Mouse (Mus musculus) kidney, embryonic 14.5 days (tissue): ENCODE measurements at regions not wholly inside any gene's neighbourhood (a gene's known extent, or its start where the extent isn't known, plus 50 kb on each side); places are given as distances from the start of the nearest gene placed in this dataset.

Source experiments
- ATAC-seq: fragments of 200-750 bp; cut with Nextera tagmentation; 2 replicates; pipeline ENCODE4 v1.8.0; 2017; ENCODE audit warnings: moderate number of reproducible peaks, mild to moderate bottlenecking, moderate TSS enrichment, moderate library complexity; ENCODE audit not compliant: low FRiP score, low TSS enrichment
- H3K27ac ChIP-seq: fragments of 300-500 bp; sonication (generic); 2 replicates; pipeline ENCODE4 v1.5.1; 2014; ENCODE audit warnings: low read depth, mild to moderate bottlenecking, low read length, moderate library complexity, mixed read lengths
- H3K27me3 ChIP-seq: fragments of 300-500 bp; sonication (generic); 2 replicates; pipeline ENCODE4 v1.6.1; 2014; ENCODE audit warnings: mild to moderate bottlenecking, low read length; ENCODE audit not compliant: control insufficient read depth, insufficient read depth
- H3K36me3 ChIP-seq: fragments of 300-500 bp; sonication (generic); 2 replicates; pipeline ENCODE4 v1.6.1; 2014; ENCODE audit warnings: low read length, mixed read lengths; ENCODE audit not compliant: control insufficient read depth, insufficient read depth
- H3K4me1 ChIP-seq: fragments of 300-500 bp; sonication (generic); 2 replicates; pipeline ENCODE4 v1.6.1; 2014; ENCODE audit warnings: low read length, mixed read lengths; ENCODE audit not compliant: control insufficient read depth, insufficient read depth
- H3K4me2 ChIP-seq: fragments of 300-500 bp; sonication (generic); replicated peaks from 2 replicates; pipeline ENCODE4 v1.6.1; 2014; ENCODE audit warnings: low read depth, mild to moderate bottlenecking, low read length
- H3K4me3 ChIP-seq: fragments of 300-500 bp; sonication (generic); 2 replicates; pipeline ENCODE4 v1.5.1; 2014; ENCODE audit warnings: mild to moderate bottlenecking, low read length
- H3K9ac ChIP-seq: fragments of 300-500 bp; sonication (generic); 2 replicates; pipeline ENCODE4 v1.6.1; 2014; ENCODE audit warnings: low read depth, mild to moderate bottlenecking, low read length, moderate library complexity
- H3K9me3 ChIP-seq: fragments of 300-500 bp; sonication (generic); 2 replicates; pipeline ENCODE4 v1.6.1; 2016; ENCODE audit warnings: low read length; ENCODE audit not compliant: control insufficient read depth
- WGBS: fragments of 180-500 bp; shearing (Covaris S2); extraction: QIAGEN DNeasy Blood & Tissue Kit; methylation state at CpG from one replicate; pipeline ENCODE4 v1.1.7; 2014; 5-methylcytosine and 5-hydroxymethylcytosine counted together

- ATAC-seq = no peak
- no peak overlapping the region for H3K27ac ChIP-seq
- H3K36me3 ChIP-seq = no peaks in the 10 kb centered on the region
- no peaks in the 10 kb centered on the region for H3K9me3 ChIP-seq
- no peak overlapping the region for H3K4me3 ChIP-seq
- H3K4me2 ChIP-seq = no peak overlapping the region
- H3K27me3 ChIP-seq = no peaks in the 10 kb centered on the region
- no peaks in the 10 kb centered on the region for H3K4me1 ChIP-seq
- H3K9ac ChIP-seq = no peak overlapping the region
These were observed 1396.2 kb downstream of the Mat2b start for GRCm38 (mm10) chr11:39298782-39299181.

DNA sequence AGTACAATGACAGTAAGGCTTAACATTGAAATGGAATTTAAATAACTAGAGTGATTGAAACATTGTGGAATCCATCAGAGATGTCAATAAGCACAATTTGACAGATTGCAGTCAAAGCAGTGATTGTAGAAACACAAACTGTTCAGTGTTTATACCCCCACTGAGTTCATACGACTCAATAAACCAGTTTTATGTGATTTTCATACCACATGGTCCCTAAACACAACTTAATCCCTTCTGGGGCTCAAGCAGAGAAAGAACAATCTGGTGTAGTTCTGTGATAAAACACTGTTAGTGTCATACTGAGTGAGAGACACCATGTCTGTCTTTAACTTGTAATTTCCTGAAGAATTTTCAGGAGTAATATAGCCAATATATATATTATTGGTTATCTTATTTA is 1439.6 kb downstream of the Mat2b start:
- no peaks in the 10 kb centered on the region for H3K36me3 ChIP-seq
- H3K27me3 ChIP-seq = no peaks in the 10 kb centered on the region
- H3K9me3 ChIP-seq = no peaks in the 10 kb centered on the region
- H3K4me3 ChIP-seq = no peak overlapping the region
- ATAC-seq = no peak
- H3K4me1 ChIP-seq = no peaks in the 10 kb centered on the region
- H3K4me2 ChIP-seq = no peak overlapping the region
- no peak overlapping the region for H3K27ac ChIP-seq
- no peak overlapping the region for H3K9ac ChIP-seq
- WGBS = 66% methylated on average over 1 of the region's 1 CpGs

- 52% methylated on average over 6 of the region's 6 CpGs for WGBS
These were observed 1466.7 kb downstream of the Mat2b start for GRCm38 (mm10) chr11:39228335-39228734.

DNA sequence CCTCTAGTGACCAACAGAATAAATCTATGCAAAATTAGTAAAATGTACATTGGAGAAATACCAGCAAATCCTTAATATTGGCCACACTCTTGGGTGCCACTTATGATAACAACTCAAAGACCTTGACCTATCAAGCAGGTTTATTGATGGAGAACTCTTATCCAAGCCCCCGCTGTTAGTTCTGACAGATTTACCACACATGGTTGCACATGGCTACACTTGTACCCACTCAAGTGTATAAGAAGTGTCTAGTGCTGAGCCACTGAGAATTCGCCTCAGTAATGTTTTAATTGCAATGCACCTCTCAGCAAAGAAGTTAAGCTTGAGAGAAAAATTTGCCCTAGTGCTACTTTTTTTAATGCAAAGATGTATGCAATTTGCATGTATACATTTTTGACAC is 1470.3 kb downstream of the Mat2b start:
- Histone ChIP-seq H3K9ac (no peak overlapping the region), H3K4me3 (no peak overlapping the region), H3K9me3 (no peaks in the 10 kb centered on the region), H3K4me1 (no peaks in the 10 kb centered on the region), H3K36me3 (no peaks in the 10 kb centered on the region), H3K4me2 (no peak overlapping the region), H3K27me3 (no peaks in the 10 kb centered on the region), H3K27ac (no peak overlapping the region)
- 32% methylated on average over 2 of the region's 2 CpGs for WGBS
- ATAC-seq = peak; percentile 79; the same call in 1 of the 2 replicates

More at GRCm38 (mm10) chr11:39228335-39228734, 1466.7 kb downstream of the Mat2b start:
- H3K4me3 ChIP-seq = no peak overlapping the region
- H3K27me3 ChIP-seq = no peaks in the 10 kb centered on the region
- no peaks in the 10 kb centered on the region for H3K36me3 ChIP-seq
- H3K9ac ChIP-seq = no peak overlapping the region
- no peak overlapping the region for H3K4me2 ChIP-seq
- H3K4me1 ChIP-seq = no peaks in the 10 kb centered on the region
- ATAC-seq = no peak
- no peaks in the 10 kb centered on the region for H3K9me3 ChIP-seq
- H3K27ac ChIP-seq = no peak overlapping the region

DNA sequence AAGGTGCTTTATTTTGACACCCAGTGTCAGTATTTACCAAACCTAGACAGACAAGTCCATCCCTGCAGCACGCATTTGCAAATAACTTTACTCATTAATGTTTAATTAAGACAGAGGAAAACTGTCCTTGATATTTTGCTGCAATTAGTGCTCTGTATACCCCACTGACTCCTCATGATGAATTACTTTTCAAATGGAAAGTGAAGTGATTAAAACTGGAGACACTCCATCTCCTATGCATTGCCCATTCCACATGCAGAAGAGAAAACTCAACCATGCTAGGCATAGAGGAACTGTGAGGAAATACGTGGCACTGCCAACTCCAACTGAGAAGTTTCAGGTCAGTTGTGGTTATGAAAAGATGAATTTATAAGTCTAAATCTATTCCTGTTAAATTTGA is 1471.6 kb downstream of the Mat2b start:
- no peaks in the 10 kb centered on the region for H3K36me3 ChIP-seq
- H3K4me1 ChIP-seq = no peaks in the 10 kb centered on the region
- no peaks in the 10 kb centered on the region for H3K27me3 ChIP-seq
- H3K9me3 ChIP-seq = no peaks in the 10 kb centered on the region
- no peak overlapping the region for H3K27ac ChIP-seq
- no peak overlapping the region for H3K4me2 ChIP-seq
- no peak for ATAC-seq
- 73% methylated on average over 2 of the region's 2 CpGs for WGBS
- H3K9ac ChIP-seq = no peak overlapping the region
- H3K4me3 ChIP-seq = no peak overlapping the region
